Mouse (Mus musculus): ENCODE data around the gene Adgrf3. TPM values are rescaled to one million over a fixed set of nuclear protein-coding genes. Genes with fewer than 3 reads are reported as not detected.

Gene Adgrf3
- 0.25 and 0.46 TPM in 2 replicates for polyA plus RNA-seq (2015; fragmentation: Nextera tagmentation; extraction: Ambion mirVana)

DNA sequence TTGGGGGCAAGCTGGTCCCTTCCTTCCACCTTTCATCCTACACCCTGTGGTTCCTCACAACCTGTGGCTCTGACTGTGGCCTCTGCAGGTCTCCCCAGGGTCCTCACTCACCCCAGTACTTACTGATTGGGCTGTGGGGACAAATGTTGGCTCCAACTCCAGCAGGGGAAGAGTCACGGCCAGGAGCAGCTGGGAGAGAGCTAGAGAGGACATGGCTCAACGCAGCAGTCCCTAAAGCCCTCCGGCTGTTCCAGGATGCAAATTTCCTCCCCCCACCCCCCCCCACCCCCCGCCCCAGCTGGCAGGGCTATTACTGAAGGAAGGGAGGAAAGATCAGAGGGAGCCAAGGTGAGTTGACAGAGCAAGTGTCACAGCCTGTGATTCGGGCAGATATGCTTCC lies at the start of gene Adgrf3:
Gene Adgrf3 (minus strand): TSS at position 230 of the 400 bp plus-strand sequence.
- H3K4me2 ChIP-seq, result no peak within 1 kb of the TSS
- H3K9ac ChIP-seq, result no peak within 1 kb of the TSS
- H3K4me1 ChIP-seq (replicated peaks), result peaks cover 15% of the 10 kb centered on the region
- no peak within 1 kb of the TSS for H3K27ac ChIP-seq
- 36% methylated on average over 5 of the region's 5 CpGs for WGBS
- ATAC-seq (replicated peaks; ENCODE audit: insufficient number of reproducible peaks, insufficient read depth, low FRiP score, low read depth), result no peak
- no peaks in the 10 kb centered on the region for H3K9me3 ChIP-seq (replicated peaks)
- no peak within 1 kb of the TSS for H3K4me3 ChIP-seq
- no peaks in the 10 kb centered on the region for H3K27me3 ChIP-seq
- H3K36me3 ChIP-seq, result no peaks in the 10 kb centered on the region

DNA sequence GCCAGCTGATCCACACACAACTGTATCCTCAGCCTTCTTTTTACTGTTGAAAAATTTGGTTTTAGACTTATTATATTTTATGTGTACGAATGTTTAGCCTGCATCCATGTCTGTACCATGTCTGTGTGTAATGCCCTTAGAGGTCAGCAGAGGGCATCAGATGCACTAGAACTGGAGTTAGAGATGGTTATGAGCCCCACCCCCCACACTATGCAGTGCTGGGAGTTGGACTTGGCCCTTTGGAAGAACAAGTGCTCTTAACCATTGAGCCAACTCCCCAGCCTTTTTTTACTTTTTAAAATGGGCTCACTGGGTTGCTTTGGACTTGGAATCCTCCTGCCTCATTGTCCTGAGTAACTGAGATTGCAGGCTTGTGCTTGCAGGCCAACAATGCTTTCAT lies 42.1 kb upstream of the Adgrf3 start:
- H3K4me1 ChIP-seq (replicated peaks), result peaks cover 24% of the 10 kb centered on the region
- 98% methylated on average over 1 of the region's 1 CpGs for WGBS
- no peak overlapping the region for H3K4me3 ChIP-seq
- H3K4me2 ChIP-seq, result no peak overlapping the region
- peaks cover 10% of the 10 kb centered on the region for H3K36me3 ChIP-seq
- no peaks in the 10 kb centered on the region for H3K9me3 ChIP-seq (replicated peaks)
- no peak for ATAC-seq (replicated peaks; ENCODE audit: insufficient number of reproducible peaks, insufficient read depth, low FRiP score, low read depth)
- no peaks in the 10 kb centered on the region for H3K27me3 ChIP-seq
- no peak overlapping the region for H3K9ac ChIP-seq
- no peak overlapping the region for H3K27ac ChIP-seq

DNA sequence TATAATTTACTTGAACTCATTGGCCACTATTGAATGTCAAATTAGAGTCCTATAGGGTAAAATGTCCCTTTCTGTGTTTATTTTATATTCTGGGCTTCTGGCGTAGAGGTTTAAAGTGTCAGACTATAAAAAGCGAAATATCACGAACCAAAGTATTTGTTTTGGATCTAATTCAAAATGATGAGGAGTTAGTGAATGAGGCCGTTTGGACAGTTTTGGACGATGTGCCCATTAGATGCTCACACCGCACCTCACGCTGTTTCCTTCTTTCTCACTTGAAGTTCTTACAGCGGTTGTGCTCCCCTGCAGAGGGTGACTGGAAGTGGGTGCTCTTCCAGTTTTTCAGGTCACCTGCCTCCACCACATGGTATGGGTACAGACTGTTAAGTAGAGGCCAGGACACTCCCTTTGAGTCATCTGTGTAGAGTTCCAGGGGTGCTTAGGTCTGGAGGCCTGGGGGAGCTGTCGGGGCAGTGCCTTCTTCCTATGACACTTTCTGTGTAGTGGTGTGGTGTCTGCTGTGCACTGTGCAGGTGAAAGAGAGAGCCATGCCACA lies 40.4 kb upstream of the Adgrf3 start:
- ATAC-seq (replicated peaks; ENCODE audit: insufficient number of reproducible peaks, insufficient read depth, low FRiP score, low read depth), result no peak
- Histone ChIP-seq H3K9me3 (replicated peaks) (no peaks in the 10 kb centered on the region), H3K27me3 (no peaks in the 10 kb centered on the region), H3K36me3 (peaks cover 5% of the 10 kb centered on the region; the same call in 1 of the 2 replicates), H3K4me1 (replicated peaks) (peaks cover 32% of the 10 kb centered on the region), H3K4me2 (no peak overlapping the region), H3K4me3 (no peak overlapping the region), H3K9ac (no peak overlapping the region), H3K27ac (no peak overlapping the region)
- 71% methylated on average over 9 of the region's 9 CpGs for WGBS

DNA sequence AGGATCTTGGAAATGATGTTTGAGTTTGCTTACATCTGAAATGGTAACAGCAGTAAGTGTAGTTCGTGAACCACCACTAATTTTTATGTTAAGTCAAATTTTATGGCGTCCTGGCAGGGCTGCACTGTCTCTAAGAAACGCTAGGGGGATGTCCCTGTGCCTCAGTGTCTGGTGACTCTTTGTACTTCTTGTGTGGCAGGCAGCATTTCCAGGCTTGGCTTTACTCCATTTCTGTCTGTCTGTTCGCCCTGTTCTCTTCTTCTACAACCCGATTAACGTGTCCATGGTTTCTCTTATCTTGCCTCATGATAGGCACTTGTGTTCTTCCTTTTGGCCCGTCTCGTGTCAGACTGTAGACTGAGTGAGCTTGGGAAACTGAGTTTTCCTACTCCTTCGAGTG lies 38.2 kb upstream of the Adgrf3 start:
- peaks cover 35% of the 10 kb centered on the region for H3K4me1 ChIP-seq (replicated peaks)
- peak overlapping the region; percentile 18; the same call in 1 of the 2 replicates for H3K9ac ChIP-seq
- H3K36me3 ChIP-seq, result no peaks in the 10 kb centered on the region; the same call in 1 of the 2 replicates
- H3K9me3 ChIP-seq (replicated peaks), result no peaks in the 10 kb centered on the region
- WGBS, result 27% methylated on average over 9 of the region's 9 CpGs
- peak overlapping the region; percentile 33 for H3K27ac ChIP-seq
- no peak overlapping the region for H3K4me2 ChIP-seq
- no peak overlapping the region for H3K4me3 ChIP-seq
- no peaks in the 10 kb centered on the region for H3K27me3 ChIP-seq
- no peak for ATAC-seq (replicated peaks; ENCODE audit: insufficient number of reproducible peaks, insufficient read depth, low FRiP score, low read depth)

- Histone ChIP-seq H3K9ac (no peak overlapping the region), H3K4me2 (no peak overlapping the region), H3K27ac (peak overlapping the region; percentile 35), H3K4me3 (no peak overlapping the region), H3K9me3 (replicated peaks) (no peaks in the 10 kb centered on the region), H3K27me3 (no peaks in the 10 kb centered on the region), H3K36me3 (no peaks in the 10 kb centered on the region; the same call in 1 of the 2 replicates), H3K4me1 (replicated peaks) (peaks cover 35% of the 10 kb centered on the region)
- ATAC-seq (replicated peaks; ENCODE audit: insufficient number of reproducible peaks, insufficient read depth, low FRiP score, low read depth), result 0 out of 2 replicates have a peak, but pooled peaks have one; percentile 7
- 25% methylated on average over 1 of the region's 1 CpGs for WGBS
These were observed 36.9 kb upstream of the Adgrf3 start for GRCm38 (mm10) chr5:30242410-30242809.

- Histone ChIP-seq H3K9me3 (replicated peaks) (no peaks in the 10 kb centered on the region), H3K27ac (no peak overlapping the region), H3K4me2 (no peak overlapping the region), H3K4me3 (no peak overlapping the region), H3K9ac (no peak overlapping the region), H3K4me1 (replicated peaks) (peaks cover 36% of the 10 kb centered on the region), H3K27me3 (no peaks in the 10 kb centered on the region), H3K36me3 (no peaks in the 10 kb centered on the region)
- no peak for ATAC-seq (replicated peaks; ENCODE audit: insufficient number of reproducible peaks, insufficient read depth, low FRiP score, low read depth)
- WGBS, result 73% methylated on average over 7 of the region's 7 CpGs
These were observed 35.0 kb upstream of the Adgrf3 start for GRCm38 (mm10) chr5:30240552-30240951.

GRCm38 (mm10) chr5:30238533-30238932 lies 33.0 kb upstream of the Adgrf3 start:
- Histone ChIP-seq H3K4me1 (replicated peaks) (peaks cover 29% of the 10 kb centered on the region), H3K9me3 (replicated peaks) (no peaks in the 10 kb centered on the region), H3K27ac (no peak overlapping the region), H3K27me3 (no peaks in the 10 kb centered on the region), H3K4me3 (no peak overlapping the region), H3K36me3 (no peaks in the 10 kb centered on the region), H3K4me2 (no peak overlapping the region), H3K9ac (no peak overlapping the region)
- ATAC-seq (replicated peaks; ENCODE audit: insufficient number of reproducible peaks, insufficient read depth, low FRiP score, low read depth), result no peak
- WGBS, result 88% methylated on average over 5 of the region's 5 CpGs

DNA sequence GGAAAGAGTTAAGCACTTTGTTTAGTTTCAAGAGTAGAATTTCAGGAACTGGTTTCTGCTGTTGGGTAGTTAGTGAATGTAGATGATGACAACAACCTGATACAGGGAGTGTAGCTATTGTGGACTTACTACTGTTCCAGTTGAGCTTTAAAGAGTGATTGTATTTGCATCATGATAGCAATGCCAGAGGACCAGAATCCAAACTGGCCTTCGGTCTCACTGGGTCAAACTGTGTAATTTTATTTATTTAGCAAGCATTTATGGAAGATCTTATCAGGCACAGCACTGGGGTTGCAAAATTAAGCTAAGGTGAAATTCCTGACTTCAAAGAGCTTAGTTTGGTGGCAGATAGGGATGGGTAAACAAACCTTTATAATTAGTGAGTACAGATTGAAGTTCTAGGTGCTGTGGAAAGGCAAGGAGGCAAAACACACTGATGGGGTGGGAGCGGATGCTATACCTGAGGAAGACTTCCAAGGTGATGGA lies 30.2 kb upstream of the Adgrf3 start:
- WGBS, result 87% methylated on average over 2 of the region's 2 CpGs

GRCm38 (mm10) chr5:30233979-30234378 lies 28.5 kb upstream of the Adgrf3 start:
- H3K4me2 ChIP-seq, result peak overlapping the region; percentile 83
- H3K9ac ChIP-seq, result peak overlapping the region; percentile 84; the same call in 1 of the 2 replicates
- no peaks in the 10 kb centered on the region for H3K27me3 ChIP-seq

More for the DNA sequence above, 30.2 kb upstream of the Adgrf3 start:
- no peak overlapping the region for H3K4me2 ChIP-seq
- no peak overlapping the region for H3K27ac ChIP-seq
- no peaks in the 10 kb centered on the region for H3K9me3 ChIP-seq (replicated peaks)
- H3K27me3 ChIP-seq, result no peaks in the 10 kb centered on the region
- H3K4me1 ChIP-seq (replicated peaks), result peaks cover 29% of the 10 kb centered on the region
- no peak for ATAC-seq (replicated peaks; ENCODE audit: insufficient number of reproducible peaks, insufficient read depth, low FRiP score, low read depth)
- H3K36me3 ChIP-seq, result no peaks in the 10 kb centered on the region
- H3K9ac ChIP-seq, result no peak overlapping the region
- no peak overlapping the region for H3K4me3 ChIP-seq

DNA sequence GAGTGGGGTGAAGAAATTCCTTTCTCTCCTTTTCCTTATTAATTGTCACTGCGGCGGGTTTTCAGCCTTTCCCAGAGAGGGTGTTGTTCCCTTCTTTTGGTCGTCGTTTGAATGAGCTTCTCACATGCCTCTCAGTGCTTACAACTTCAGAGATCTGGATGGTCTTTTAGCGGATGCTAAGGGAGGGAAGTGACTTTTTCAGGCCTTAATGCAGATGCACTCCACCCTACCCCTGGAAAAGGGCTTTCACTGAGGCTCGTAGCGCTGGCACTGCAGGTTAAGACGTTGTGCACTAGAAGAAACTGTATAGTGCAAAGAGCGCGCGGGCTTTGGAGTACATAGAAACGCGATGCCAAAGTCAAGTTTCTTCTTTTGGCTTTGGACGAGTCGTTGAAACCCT lies 27.5 kb upstream of the Adgrf3 start:
- no peaks in the 10 kb centered on the region for H3K9me3 ChIP-seq (replicated peaks)
- H3K27me3 ChIP-seq, result no peaks in the 10 kb centered on the region
- peak overlapping the region; percentile 94 for H3K27ac ChIP-seq
- 1% methylated on average over 15 of the region's 15 CpGs for WGBS
- no peaks in the 10 kb centered on the region for H3K36me3 ChIP-seq
- H3K4me1 ChIP-seq (replicated peaks), result peaks cover 27% of the 10 kb centered on the region
- H3K4me2 ChIP-seq, result peak overlapping the region; percentile 83
- ATAC-seq (replicated peaks; ENCODE audit: insufficient number of reproducible peaks, insufficient read depth, low FRiP score, low read depth), result no peak
- peak overlapping the region; percentile 84 for H3K9ac ChIP-seq
- H3K4me3 ChIP-seq, result peak overlapping the region; percentile 69

More at GRCm38 (mm10) chr5:30233979-30234378, 28.5 kb upstream of the Adgrf3 start:
- no peak for ATAC-seq (replicated peaks; ENCODE audit: insufficient number of reproducible peaks, insufficient read depth, low FRiP score, low read depth)
- Histone ChIP-seq H3K9me3 (replicated peaks) (no peaks in the 10 kb centered on the region), H3K36me3 (no peaks in the 10 kb centered on the region), H3K4me3 (peak overlapping the region; percentile 69), H3K27ac (no peak overlapping the region), H3K4me1 (replicated peaks) (peaks cover 27% of the 10 kb centered on the region)
- 29% methylated on average over 8 of the region's 8 CpGs for WGBS

- H3K9me3 ChIP-seq (replicated peaks), result no peaks in the 10 kb centered on the region
- H3K27me3 ChIP-seq, result no peaks in the 10 kb centered on the region
- ATAC-seq (replicated peaks; ENCODE audit: insufficient number of reproducible peaks, insufficient read depth, low FRiP score, low read depth), result peak; percentile 100
- no peaks in the 10 kb centered on the region for H3K36me3 ChIP-seq
- 1% methylated on average over 71 of the region's 71 CpGs for WGBS
- peak within 1 kb of the TSS; percentile 69 for H3K4me3 ChIP-seq
- H3K27ac ChIP-seq, result peak within 1 kb of the TSS; percentile 94
- peak within 1 kb of the TSS; percentile 84 for H3K9ac ChIP-seq
- peak within 1 kb of the TSS; percentile 83 for H3K4me2 ChIP-seq
- peaks cover 27% of the 10 kb centered on the region for H3K4me1 ChIP-seq (replicated peaks)
These were observed 26.9 kb upstream of the Adgrf3 start, which contains the start of gene Selenoi for GRCm38 (mm10) chr5:30232271-30232971. Gene Selenoi (plus strand): TSS chr5:30232581.
